Mouse (Mus musculus) forebrain, embryonic 14.5 days (tissue): ENCODE data around the gene Rnaseh2c. TPM values are rescaled to one million over a fixed set of nuclear protein-coding genes. Genes with fewer than 3 reads are reported as not detected.

ENCODE experiments used
- ATAC-seq: fragments of 200-750 bp; cut with Nextera tagmentation; 2 replicates; pipeline ENCODE4 v1.8.0; 2017; ENCODE audit warnings: mild to moderate bottlenecking, moderate library complexity
- DNase-seq: peaks from one replicate; pipeline ENCODE4 v3.0.0-alpha.2; 2015; ENCODE audit warnings: low spot score
- H3K27ac ChIP-seq: fragments of 300-500 bp; sonication (generic); 2 replicates; pipeline ENCODE4 v1.5.1; 2014; ENCODE audit warnings: low read depth, mild to moderate bottlenecking, control low read depth, low read length, moderate library complexity
- H3K27me3 ChIP-seq: fragments of 300-500 bp; sonication (generic); replicated peaks from 2 replicates; pipeline ENCODE4 v1.6.1; 2014; ENCODE audit warnings: low read length, control low read depth, mixed read lengths; ENCODE audit not compliant: control insufficient read depth, insufficient read depth
- H3K36me3 ChIP-seq: fragments of 300-500 bp; sonication (generic); 2 replicates; pipeline ENCODE4 v1.6.1; 2014; ENCODE audit warnings: low read length, control low read depth; ENCODE audit not compliant: control insufficient read depth, insufficient read depth
- H3K4me1 ChIP-seq: fragments of 300-500 bp; sonication (generic); 2 replicates; pipeline ENCODE4 v1.6.1; 2014; ENCODE audit warnings: antibody characterized with exemption, low read length, control low read depth; ENCODE audit not compliant: control insufficient read depth, insufficient read depth
- H3K4me2 ChIP-seq: fragments of 300-500 bp; sonication (generic); 2 replicates; pipeline ENCODE4 v1.6.1; 2014; ENCODE audit warnings: mild to moderate bottlenecking, control low read depth, low read length
- H3K4me3 ChIP-seq: fragments of 300-500 bp; sonication (generic); 2 replicates; pipeline ENCODE4 v1.5.1; 2014; ENCODE audit warnings: low read depth, low read length, control low read depth
- H3K9ac ChIP-seq: fragments of 300-500 bp; sonication (generic); 2 replicates; pipeline ENCODE4 v1.6.1; 2014; ENCODE audit warnings: mild to moderate bottlenecking, low read length, control low read depth, moderate library complexity
- H3K9me3 ChIP-seq: fragments of 300-500 bp; sonication (generic); replicated peaks from 2 replicates; pipeline ENCODE4 v1.6.1; 2016; ENCODE audit warnings: low read length, control low read depth, mixed read lengths; ENCODE audit not compliant: control insufficient read depth
- WGBS: fragments of 180-500 bp; shearing (Covaris S2); extraction: QIAGEN DNeasy Blood & Tissue Kit; methylation state at CpG from one replicate; pipeline ENCODE4 v1.1.7; 2014; 5-methylcytosine and 5-hydroxymethylcytosine counted together
- polyA plus RNA-seq: library from polyadenylated mRNA; unstranded; fragments of >200 nt; fragmentation: Nextera tagmentation; extraction: Ambion mirVana; gene quantifications from 2 replicates; pipeline ENCODE4 v1.2.1, GENCODE M21; 2014

Rnaseh2c gene
- polyA plus RNA-seq, 1 experiment from 2014 or later: 95.8 TPM

DNA sequence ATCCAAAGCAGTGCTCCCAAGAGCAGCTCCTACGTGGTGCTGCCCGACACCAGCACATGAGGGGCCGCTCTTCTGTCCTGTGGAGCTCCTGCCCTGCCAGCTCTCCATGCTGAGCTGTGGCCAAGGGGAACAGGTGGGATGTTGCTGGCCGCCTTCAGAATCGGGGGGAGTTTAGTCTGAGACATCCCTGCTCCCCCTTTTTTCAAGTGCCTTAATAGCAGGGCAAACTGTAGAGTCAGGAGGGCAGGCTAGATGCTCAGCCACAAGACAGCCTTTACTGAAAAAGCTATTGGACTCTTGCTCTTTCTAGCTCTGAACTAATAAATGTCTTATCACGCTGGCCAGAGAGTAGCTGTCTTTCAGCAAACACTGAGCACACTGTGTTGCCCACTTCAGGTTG, 46.1 kb downstream of the Rnaseh2c start:
- Histone ChIP-seq H3K4me2 (no peak overlapping the region), H3K27me3 (no peaks in the 10 kb centered on the region), H3K36me3 (peaks cover 59% of the 10 kb centered on the region), H3K9me3 (no peaks in the 10 kb centered on the region), H3K4me1 (peaks cover 4% of the 10 kb centered on the region), H3K4me3 (no peak overlapping the region), H3K9ac (peak overlapping the region; percentile 47; the same call in 1 of the 2 replicates), H3K27ac (0 out of 2 replicates have a peak overlapping the region, but pooled peaks have one; percentile 56)
- 93% methylated on average over 6 of the region's 6 CpGs for WGBS
- ATAC-seq (no peak), DNase-seq (no peak)

DNA sequence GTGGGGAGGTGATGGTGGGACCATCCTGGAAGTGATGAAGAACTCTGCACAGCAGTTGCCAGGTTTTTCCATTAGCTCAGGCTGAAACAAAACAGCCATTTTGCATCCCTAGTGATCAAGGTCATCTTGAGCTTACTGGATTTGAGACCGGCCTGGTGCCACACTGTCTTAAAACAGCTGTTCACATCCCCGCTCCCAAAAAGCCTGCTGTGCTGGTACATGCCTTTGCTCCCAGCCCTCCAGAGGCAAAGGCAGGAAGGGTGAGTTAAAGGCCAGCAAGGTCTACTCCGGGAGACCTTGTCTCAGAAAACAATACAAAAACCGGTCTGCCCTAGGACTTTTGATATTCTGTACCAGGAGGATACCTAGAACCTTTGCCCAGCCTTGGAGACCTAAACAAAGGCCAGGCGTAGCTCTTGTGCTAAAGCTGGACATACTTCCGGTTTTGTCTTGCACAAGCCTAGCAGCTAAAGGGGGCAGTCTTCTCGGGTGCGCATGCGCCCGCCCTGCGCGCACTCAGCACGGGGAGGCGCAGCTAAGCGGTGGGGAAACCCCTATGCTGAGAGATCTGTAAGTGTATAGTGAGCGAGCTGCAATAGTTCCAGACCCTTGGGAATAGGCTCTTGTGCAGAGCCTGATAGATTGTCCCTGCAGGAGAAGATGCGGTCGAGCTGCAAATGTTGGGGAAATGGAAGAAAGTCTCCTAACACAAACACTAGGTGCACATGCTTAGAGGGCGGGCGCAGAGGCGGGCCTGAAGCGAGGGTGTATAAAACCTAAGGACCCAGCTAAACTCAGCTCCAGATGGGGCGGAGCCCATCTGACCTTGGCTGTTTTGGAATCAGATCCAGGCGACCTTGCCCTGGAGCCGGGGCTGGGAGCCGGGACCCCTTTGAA, 47.0 kb downstream of the Rnaseh2c start:
- WGBS: 13% methylated on average over 26 of the region's 26 CpGs

DNA sequence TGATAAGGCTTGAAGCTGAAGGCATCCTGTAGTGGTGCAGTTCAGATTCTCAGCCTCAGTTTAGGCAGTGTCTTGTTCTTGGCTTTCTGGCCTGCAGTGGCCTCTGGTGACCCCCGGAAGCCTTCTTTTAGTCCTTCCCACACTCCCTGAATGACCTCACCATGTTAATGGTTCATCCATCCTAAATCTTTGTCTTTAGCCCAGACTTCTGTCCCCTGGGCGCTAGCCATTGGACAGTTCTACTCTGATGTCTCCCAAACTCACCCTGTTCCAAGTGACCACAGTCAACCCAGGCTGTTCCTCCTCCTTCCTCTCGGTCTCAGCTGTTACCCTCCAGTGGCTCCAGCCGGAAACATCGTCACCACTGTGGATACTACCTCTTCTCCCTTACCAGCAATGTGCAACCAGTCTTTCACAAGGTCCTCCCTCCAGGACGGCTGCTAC, 47.6 kb downstream of the Rnaseh2c start:
- 85% methylated on average over 6 of the region's 6 CpGs for WGBS
- H3K4me1 ChIP-seq: peaks cover 10% of the 10 kb centered on the region
- peaks cover 45% of the 10 kb centered on the region for H3K36me3 ChIP-seq
- H3K27me3 ChIP-seq: peaks cover 5% of the 10 kb centered on the region
- H3K27ac ChIP-seq: peak overlapping the region; percentile 56; the same call in 1 of the 2 replicates
- no peaks in the 10 kb centered on the region for H3K9me3 ChIP-seq
- no peak for DNase-seq
- peak overlapping the region; percentile 47 for H3K9ac ChIP-seq
- ATAC-seq: no peak
- peak overlapping the region; percentile 24 for H3K4me3 ChIP-seq
- H3K4me2 ChIP-seq: peak overlapping the region; percentile 59

More for the DNA sequence above, 47.0 kb downstream of the Rnaseh2c start:
- DNase-seq (peak; percentile 89), ATAC-seq (peak; percentile 96)
- Histone ChIP-seq H3K36me3 (peaks cover 52% of the 10 kb centered on the region), H3K4me1 (peaks cover 4% of the 10 kb centered on the region), H3K27me3 (no peaks in the 10 kb centered on the region), H3K27ac (peak overlapping the region; percentile 56), H3K4me3 (peak overlapping the region; percentile 24), H3K9me3 (no peaks in the 10 kb centered on the region), H3K4me2 (peak overlapping the region; percentile 59), H3K9ac (peak overlapping the region; percentile 47)

DNA sequence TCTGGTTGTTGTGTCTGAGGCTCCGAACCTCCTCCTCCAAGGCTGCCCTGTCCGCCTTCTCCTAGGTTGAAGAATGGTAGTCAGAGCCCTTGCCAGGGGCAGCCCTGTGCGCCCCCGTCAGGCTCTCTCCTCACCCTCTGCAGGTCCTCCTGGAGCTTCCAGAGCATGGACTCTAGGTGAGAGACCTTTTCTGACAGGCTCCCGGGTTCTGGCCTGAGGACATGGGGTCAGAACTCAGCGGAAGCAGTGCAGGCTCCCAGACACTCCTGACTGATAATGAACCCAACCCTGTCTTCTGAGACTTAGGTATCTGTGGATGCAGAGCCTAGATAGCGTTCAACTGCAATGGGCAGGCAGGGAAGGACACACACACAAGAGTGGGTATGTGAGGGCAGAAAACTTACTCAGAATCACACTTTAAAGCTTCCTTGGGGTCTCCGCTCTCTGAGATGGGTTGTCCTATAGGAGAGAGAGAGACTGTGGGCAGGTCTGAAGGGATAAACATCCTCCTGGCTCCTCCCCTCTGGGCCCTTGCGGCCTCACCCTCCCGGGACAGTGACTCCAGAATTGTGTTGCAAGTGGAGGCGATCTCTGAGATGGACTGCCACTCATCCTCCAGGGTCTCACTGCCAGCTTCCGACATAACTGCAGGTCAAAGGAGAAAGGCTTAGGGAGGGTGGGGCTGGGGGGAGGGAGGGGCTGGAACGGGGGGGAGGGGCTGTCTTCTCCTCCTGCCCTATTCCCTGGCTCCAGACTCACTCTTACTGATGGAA, 50.0 kb downstream of the Rnaseh2c start:
- peaks cover 16% of the 10 kb centered on the region for H3K4me1 ChIP-seq
- H3K27ac ChIP-seq: no peak overlapping the region
- ATAC-seq (no peak), DNase-seq (no peak)
- H3K36me3 ChIP-seq: peaks cover 21% of the 10 kb centered on the region
- H3K4me2 ChIP-seq: no peak overlapping the region
- no peaks in the 10 kb centered on the region for H3K9me3 ChIP-seq
- 61% methylated on average over 12 of the region's 13 CpGs for WGBS
- no peak overlapping the region for H3K9ac ChIP-seq
- no peak overlapping the region for H3K4me3 ChIP-seq
- peaks cover 25% of the 10 kb centered on the region for H3K27me3 ChIP-seq

DNA sequence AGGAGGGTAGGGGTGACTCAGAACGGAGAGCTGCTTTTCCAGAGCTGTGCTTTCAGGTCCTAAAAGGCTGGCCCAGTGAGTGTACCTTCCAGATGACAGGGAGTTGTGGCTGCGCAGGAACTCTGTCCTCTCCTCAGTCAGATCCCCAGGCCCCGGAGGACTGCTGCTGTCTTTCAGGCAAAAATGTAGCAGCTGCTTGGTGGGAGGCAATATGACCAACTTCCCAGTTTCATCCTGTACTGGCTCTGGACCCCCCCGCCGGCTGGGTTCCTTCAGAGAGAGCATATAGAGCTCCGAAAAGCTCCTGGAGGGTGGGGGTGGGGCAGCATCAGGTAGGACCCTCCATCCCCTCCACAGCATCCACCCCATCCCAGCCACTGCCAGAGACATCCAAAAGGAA, 50.9 kb downstream of the Rnaseh2c start:
- Histone ChIP-seq H3K4me2 (no peak overlapping the region), H3K27ac (no peak overlapping the region), H3K9me3 (no peaks in the 10 kb centered on the region), H3K36me3 (peaks cover 12% of the 10 kb centered on the region), H3K9ac (no peak overlapping the region), H3K4me1 (peaks cover 16% of the 10 kb centered on the region), H3K27me3 (peaks cover 25% of the 10 kb centered on the region), H3K4me3 (no peak overlapping the region)
- DNase-seq (no peak), ATAC-seq (no peak)
- WGBS: 75% methylated on average over 6 of the region's 6 CpGs

DNA sequence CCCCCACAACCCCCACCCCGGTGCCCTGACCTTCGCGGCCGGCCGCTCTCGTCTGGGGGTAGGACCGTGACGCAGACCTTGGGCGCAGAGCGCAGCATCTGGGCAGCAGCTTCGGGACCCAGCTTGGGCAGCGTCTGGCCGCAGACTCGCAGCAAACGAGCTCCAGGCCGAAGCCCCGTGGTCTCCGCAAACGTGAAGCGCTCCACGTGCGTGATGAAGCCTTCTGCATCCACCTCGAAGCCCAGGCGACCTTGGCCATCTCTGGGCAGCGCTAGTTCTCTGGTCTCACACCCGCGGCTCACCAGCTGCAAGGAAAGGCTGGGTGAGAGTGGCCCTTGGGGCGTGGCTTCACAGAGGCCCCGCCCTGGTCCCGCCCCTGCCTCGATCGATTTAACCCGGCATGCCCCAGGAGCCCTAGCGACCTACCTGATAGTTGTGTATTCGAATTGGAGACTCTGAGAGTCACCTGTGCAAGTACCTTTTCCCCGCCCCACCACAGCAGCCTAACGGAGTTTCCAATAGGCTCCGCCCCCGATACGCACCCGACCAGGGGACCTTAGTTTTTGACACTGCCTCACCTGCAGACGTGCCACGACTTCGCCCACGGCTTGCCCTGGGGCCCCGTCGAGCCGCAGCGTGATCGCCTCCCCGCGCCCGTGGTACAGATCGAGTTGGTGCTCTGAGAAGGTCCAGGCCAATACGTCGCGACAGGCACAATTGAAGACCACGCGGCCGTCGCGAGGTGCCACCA, 52.5 kb downstream of the Rnaseh2c start:
- Histone ChIP-seq H3K9me3 (no peaks in the 10 kb centered on the region), H3K4me3 (peak overlapping the region; percentile 37), H3K27ac (no peak overlapping the region), H3K27me3 (peaks cover 25% of the 10 kb centered on the region), H3K4me1 (peaks cover 13% of the 10 kb centered on the region; the same call in 1 of the 2 replicates), H3K4me2 (peak overlapping the region; percentile 77), H3K9ac (peak overlapping the region; percentile 49), H3K36me3 (0 out of 2 replicates have a peak, but pooled peaks cover 7% of the 10 kb centered on the region)
- ATAC-seq: peak; percentile 50
- peak; percentile 42 for DNase-seq
- 5% methylated on average over 62 of the region's 62 CpGs for WGBS

DNA sequence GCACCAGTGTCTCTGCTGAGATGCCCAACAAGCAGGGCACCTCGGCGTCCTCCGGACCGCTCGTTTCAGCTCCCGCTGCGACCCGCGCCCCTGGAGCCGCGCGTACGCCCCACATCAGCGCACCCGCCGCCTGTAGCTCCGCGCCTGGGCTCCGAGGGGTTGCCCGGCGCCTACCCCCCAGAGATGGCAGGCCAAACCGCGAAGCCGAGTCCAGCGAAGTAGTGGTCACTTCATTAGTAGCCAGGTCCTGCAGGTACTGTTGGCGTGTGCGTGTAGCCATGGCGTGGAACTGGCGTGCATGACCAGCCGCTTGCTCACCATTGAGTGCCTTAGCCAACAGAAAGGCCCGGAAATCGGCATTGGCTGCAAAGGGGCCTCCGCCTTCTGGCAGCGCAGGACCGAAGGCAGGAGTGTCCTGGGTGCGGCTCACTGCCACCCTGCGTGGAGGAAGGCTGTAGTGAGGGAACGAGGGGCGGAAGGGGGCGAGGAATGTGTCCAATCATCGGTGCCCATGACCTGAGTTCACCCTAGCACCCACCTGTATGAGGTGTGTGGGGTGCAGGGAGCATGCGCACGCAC, 53.1 kb downstream of the Rnaseh2c start:
- Histone ChIP-seq H3K36me3 (0 out of 2 replicates have a peak, but pooled peaks cover 7% of the 10 kb centered on the region), H3K9ac (peak overlapping the region; percentile 49), H3K4me1 (peaks cover 13% of the 10 kb centered on the region; the same call in 1 of the 2 replicates), H3K27me3 (peaks cover 25% of the 10 kb centered on the region), H3K4me2 (peak overlapping the region; percentile 77), H3K27ac (no peak overlapping the region), H3K9me3 (no peaks in the 10 kb centered on the region), H3K4me3 (peak overlapping the region; percentile 37)
- ATAC-seq: peak; percentile 22; the same call in 1 of the 2 replicates
- no peak for DNase-seq
- WGBS: 4% methylated on average over 43 of the region's 43 CpGs
